Mouse (Mus musculus) neural tube, embryonic 10.5 days (tissue): Measurements from ENCODE around the gene Trak1.
A peak's percentile ranks its signal among the peaks of the same experiment; 100 is the strongest.

Experiments used
- DNase-seq: peaks from one replicate; pipeline ENCODE4 v3.0.0-alpha.2; 2017; ENCODE audit warnings: low spot score; ENCODE audit errors: extremely low spot score

Gene Trak1

DNA sequence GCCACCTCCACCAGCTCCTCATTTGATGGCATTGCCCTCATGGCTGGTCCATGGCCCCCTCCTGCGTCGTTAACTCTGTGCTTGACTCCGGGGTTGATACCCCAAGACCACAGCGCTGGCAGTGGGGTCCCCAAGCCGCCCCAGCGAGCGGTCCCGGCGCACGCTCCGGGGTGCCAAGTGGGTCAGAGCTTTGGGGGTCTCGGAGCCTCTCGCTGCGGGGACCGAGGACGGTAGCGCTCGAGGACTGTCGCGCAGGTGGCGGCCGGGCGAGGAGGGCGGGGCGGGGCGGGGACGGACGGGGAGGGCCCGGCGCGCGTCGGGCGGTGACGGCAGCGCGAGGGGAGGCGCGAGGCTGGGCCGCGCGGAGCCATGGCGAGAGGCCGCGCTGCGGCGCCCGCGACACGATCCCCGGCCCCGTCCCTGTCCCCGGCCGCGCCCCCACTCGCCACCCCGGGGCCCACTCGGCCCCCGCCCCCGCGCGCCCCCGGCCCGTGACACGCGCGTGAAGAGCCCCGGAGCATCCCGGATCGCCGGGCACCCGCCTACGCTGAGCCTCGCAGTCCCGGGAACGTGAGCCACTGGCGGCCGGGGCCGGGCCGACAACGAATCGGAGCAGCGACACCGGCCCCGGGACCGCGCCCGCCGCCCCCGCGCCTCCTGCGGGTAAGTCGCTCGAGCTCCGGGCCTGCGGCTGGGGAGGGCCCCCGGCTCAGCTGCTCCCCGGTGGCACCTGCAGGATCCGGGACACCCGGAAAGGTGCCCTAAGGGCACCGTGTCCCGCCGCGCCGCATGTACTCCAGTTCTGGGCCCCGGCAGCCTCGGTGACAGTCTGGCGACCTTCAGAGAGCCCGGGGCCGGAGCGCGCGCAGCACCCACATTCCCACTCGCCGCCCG is at the start of gene Trak1:
Gene Trak1 (plus strand): TSS at position 332 of the 894 bp plus-strand sequence.
- DNase-seq = peak; percentile 77

- peak; percentile 85 for DNase-seq
Measured at GRCm38 (mm10) chr9:121247956-121248775, 49.1 kb upstream of the Trak1 start.

GRCm38 (mm10) chr9:121249805-121250204 is 47.5 kb upstream of the Trak1 start:
- DNase-seq = no peak

DNA sequence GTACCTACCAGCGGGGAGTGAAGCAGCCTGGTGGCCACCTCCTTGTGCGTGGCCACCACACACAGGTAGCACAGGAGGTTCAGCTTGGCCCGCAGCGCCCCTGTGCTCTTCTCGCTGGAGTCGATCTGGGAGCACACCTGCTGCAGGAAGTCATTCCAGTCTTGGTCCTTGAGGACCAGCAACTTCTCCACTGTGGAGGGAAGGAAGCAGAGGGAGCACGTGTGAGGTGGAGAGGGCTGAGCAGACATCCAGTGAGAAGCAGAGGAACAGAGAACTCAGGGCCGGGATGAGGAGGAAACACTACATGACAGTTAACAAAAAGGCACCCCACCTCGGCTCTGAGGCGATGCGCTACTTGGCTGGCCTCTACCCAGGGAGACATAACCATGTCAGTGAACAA is 46.4 kb upstream of the Trak1 start:
- DNase-seq = no peak

DNA sequence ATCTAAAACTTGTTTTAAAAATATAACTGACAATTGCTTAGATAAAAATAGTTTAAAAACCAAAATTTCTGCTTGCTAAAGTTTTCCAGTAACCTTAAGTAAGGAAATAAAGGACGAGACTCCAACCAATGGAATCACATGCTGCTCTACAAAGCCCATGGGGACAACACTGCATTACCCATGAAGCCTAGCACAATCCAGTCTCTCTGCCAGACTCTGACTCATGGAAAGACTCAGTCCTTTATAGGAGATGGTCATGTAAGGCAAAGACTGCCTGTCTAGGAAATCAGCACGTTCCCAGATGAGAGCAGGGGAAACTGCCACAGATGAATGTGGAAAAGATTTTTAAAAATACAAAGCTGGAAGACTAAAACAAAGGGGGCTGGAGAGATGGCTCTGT is 43.3 kb upstream of the Trak1 start:
- no peak for DNase-seq

GRCm38 (mm10) chr9:121254761-121255160 is 42.5 kb upstream of the Trak1 start:
- DNase-seq = no peak

GRCm38 (mm10) chr9:121257106-121257505 is 40.2 kb upstream of the Trak1 start:
- DNase-seq = no peak

GRCm38 (mm10) chr9:121265307-121265706 is 32.0 kb upstream of the Trak1 start:
- DNase-seq = no peak

DNA sequence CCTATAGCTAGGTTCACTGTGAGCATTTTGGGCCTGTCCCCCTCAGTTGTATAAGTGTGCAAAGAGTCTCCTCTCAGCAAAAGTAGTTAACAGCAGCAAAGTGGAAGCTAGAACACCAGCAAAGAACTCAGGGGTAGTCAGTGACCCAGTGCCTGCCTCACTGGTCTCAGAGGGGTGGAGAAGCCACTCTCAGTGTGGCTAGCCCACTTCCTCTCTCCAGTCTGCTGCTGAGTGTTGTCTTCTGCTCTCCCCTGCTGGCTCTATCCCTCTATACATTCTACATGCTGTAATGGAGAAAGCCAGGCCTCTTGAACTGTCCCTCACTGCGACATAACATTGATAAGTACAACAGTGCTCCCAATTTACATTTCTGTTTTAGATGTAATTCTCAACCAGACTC is 26.2 kb upstream of the Trak1 start:
- no peak for DNase-seq

- no peak for DNase-seq
Measured at GRCm38 (mm10) chr9:121271561-121271960, 25.7 kb upstream of the Trak1 start.

DNA sequence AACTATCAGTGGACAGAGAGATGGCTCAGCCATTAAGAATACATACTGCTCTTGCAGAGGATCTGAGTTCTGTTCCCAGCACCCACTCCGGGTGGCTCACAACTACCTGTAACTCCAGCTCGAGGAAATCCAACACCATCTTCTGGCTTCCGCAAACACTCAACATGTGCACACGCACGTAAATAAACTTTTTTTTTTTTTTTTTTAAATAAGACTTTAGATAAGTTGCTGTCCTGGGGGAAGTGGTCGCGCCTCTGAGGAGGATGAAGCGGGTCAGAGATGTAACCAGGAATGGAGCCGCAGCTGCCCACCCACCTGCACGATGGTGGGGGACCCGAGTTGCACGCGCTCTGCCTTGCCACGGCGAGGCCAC is 20.6 kb upstream of the Trak1 start:
- DNase-seq = no peak

DNA sequence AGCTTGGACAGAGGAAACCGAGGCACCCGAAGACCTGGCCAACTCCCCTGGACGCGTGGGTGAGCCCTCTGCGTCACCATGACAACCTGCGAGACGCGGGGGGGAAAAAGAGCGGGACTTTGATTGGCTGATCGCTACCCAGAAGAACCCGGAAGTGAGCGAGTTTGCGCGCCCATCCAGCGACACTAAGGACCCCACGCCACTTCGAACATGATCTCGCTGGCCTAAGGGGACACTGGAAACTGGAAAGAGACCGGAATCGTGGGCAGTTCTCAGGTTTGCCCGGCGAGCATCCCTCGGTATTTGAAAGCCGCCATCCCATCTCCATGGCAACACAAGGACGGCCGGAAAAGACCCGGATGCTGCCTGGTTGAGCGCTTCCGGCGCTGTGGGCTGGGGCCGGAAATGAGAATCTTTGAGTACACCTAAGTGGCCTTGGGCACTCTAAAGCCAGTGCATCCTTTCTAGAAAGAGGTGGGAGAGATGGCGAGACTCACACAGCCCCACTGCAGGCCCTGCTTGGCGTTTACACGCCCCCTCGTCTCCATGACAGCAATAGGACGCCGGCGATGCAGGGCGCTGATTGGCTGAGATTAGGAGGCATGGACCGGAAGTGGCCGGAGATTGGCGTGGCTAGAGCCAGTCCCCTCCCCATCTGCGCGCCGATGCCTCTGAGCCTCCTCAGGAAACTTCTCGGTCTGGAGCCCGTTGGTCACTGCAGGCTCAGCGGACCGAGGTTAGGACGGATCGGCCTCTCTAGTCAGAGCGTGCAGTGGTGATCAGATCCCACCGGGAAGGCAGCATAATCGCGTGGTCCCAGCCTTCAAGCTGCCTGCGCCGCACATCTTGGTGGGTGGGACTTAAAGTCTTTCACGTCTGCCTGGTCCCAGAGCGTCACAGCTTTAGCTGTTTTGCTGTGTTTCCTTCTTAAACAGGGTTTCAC is 19.9 kb upstream of the Trak1 start, which contains the start of gene Ulk4:
Gene Ulk4 (minus strand): TSS at position 80 of the 943 bp plus-strand sequence.
- DNase-seq = peak; percentile 97

GRCm38 (mm10) chr9:121279216-121279615 is 18.1 kb upstream of the Trak1 start:
- DNase-seq = no peak

- DNase-seq = no peak
Measured at GRCm38 (mm10) chr9:121281891-121282290, 15.4 kb upstream of the Trak1 start.

DNA sequence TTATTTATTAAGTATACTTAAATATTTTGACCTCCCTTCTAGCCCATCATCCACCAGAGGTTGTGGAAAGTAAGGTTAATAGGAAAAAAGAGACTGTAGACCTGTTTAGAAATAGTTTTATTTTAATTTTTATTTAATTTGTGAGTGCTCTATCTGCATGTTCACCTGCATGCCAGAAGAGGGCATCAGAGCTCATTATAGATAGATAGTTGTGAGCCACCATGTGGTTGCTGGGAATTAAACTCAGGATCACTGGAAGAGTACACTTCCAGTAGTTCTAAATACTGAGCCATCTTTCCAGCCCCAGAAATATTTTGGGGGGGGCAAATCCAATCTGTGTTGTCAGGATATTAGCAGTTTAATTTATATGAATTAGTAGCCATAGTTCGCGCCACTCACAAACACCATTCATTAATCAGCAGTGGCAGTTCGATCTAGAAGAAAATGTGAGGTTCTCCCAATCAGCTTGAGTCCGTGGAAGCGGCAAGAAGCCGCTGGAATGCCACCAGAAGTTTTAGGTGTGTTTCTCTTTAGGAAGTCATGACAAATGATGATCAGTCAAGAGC is 13.6 kb upstream of the Trak1 start:
- no peak for DNase-seq

- peak; percentile 37 for DNase-seq
Measured at GRCm38 (mm10) chr9:121284422-121284821, 12.9 kb upstream of the Trak1 start.

GRCm38 (mm10) chr9:121285341-121286324 is 11.7 kb upstream of the Trak1 start:
- peak; percentile 65 for DNase-seq

- DNase-seq = no peak
Measured at GRCm38 (mm10) chr9:121286325-121286901, 10.9 kb upstream of the Trak1 start.

DNA sequence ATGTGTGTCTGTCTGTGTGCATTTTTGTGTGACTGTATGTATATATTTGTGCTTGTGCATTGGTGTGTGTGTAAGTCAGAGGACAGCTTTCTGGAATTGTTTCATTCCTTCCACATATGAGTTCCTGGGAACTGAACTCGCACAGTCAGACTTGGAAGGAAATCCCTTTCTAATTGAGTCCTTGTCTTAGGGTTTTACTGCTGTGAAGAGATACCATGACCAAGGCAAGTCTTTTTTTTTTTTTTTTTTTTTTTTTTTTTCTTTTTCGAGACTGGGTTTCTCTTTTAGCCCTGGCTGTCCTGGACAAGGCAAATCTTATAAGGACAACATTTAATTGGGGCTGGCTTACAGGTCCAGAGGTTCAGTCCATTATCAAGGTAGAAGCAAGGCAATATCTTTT is 6.0 kb upstream of the Trak1 start:
- no peak for DNase-seq
